Mouse (Mus musculus) C2C12 (cell line): ENCODE data around the gene Spns2.

Source experiments
- CEBPB ChIP-seq: IDR thresholded peaks from one replicate; pipeline ENCODE4 v1.6.1; 2011; ENCODE audit warnings: low read depth, mild to moderate bottlenecking, control low read depth, moderate library complexity
- CTCF ChIP-seq: IDR thresholded peaks from one replicate; pipeline ENCODE4 v1.5.1; 2011; ENCODE audit not compliant: control insufficient read depth, insufficient read depth, insufficient read length
- FOSL1 ChIP-seq: IDR thresholded peaks from one replicate; pipeline ENCODE4 v1.8.0; 2011; ENCODE audit warnings: mild to moderate bottlenecking, low read length; ENCODE audit not compliant: poor library complexity, insufficient read depth, severe bottlenecking
- MAX ChIP-seq: IDR thresholded peaks from one replicate; pipeline ENCODE4 v1.6.1; 2011; ENCODE audit warnings: mild to moderate bottlenecking, control low read depth
- MYOG ChIP-seq: IDR thresholded peaks from one replicate; pipeline ENCODE4 v1.6.1; 2011; ENCODE audit not compliant: control insufficient read depth, insufficient read length; ENCODE audit errors: extremely low read depth
- USF1 ChIP-seq: IDR thresholded peaks from one replicate; pipeline ENCODE4 v1.6.1; 2011; ENCODE audit warnings: low read depth, mild to moderate bottlenecking, control low read depth, moderate library complexity

GRCm38 (mm10) chr11:72538037-72538755 lies 48.5 kb upstream of the Spns2 start:
- TF ChIP-seq FOSL1 (no peak), CTCF (no peak), MYOG (no peak), MAX (no peak), USF1 (no peak), CEBPB (no peak)
